Mouse (Mus musculus): Measurements from ENCODE around the gene Rnf20. TPM values are rescaled to one million over a fixed set of nuclear protein-coding genes. Genes with fewer than 3 reads are reported as not detected.
A peak's percentile ranks its signal among the peaks of the same experiment; 100 is the strongest.

Rnf20 gene
- polyA plus RNA-seq, 1 experiment = 16.8 TPM

- no peak for DNase-seq (ENCODE audit: low read depth)
Observed at GRCm38 (mm10) chr4:49659421-49659820, 27.6 kb downstream of the Rnf20 start.

- no peak for DNase-seq (ENCODE audit: low read depth)
Observed at GRCm38 (mm10) chr4:49661664-49662063, 29.9 kb downstream of the Rnf20 start.

DNA sequence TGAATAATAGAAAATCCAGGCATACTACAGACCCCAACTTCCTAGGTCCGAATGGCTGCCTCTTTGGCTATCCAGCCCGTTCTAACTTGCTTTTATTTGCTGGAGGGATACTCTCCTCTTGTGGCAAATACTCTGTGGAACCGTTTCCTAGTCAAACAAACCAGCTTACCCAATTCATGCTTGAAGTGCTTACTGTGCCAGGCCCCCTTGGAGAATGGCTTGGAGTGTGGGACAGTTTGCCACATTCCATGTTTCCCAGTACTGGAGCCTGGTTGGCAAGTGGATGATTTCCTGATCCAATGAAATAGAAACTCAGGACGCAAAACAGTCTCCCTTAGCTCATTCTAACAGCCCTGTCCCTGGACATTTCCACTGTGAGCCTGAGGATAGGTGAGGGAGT is 30.4 kb downstream of the Rnf20 start:
- no peak for DNase-seq (ENCODE audit: low read depth)

GRCm38 (mm10) chr4:49664850-49665249 is 33.0 kb downstream of the Rnf20 start:
- DNase-seq (ENCODE audit: low read depth) = no peak

DNA sequence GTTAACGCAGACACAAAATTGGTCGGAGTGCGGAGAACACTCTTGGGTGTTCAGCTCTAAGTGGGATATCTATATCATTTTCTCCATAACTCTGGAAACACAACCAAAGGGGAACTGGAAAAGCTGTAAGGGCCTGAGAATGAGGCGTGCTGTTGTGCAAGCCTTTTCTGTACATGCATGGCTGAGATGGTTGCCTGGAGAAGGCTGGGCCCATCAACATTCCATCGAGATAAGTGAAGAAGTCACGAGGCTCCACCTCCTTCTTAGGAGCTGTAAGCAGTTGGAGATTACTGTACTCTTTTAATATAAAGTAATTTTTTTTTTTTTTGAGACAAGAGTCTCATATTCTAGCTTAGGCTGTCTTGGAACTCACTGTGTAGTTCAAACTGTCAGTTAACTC is 44.3 kb downstream of the Rnf20 start:
- no peak for DNase-seq (ENCODE audit: low read depth)

DNA sequence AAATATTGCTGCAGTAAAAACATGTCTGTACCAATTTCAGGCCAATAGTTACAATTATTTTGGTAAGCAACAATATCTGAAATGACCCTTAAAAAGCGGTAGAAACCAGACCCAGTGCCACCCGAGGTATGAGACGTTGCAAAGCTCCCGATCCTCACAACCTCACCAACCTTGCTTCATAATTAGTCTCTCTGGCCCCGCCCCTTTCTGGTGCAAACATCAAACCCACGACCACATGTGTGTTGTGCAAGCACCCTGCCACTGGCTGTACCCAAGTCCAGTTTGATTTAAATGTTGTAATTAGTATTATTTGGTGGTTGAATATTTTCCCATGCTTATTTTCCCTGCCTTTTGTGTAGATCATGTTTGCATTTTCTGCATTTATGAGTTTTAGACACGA is 45.0 kb downstream of the Rnf20 start:
- DNase-seq (ENCODE audit: low read depth) = no peak

GRCm38 (mm10) chr4:49680171-49680875 is 48.5 kb downstream of the Rnf20 start:
- no peak for DNase-seq (ENCODE audit: low read depth)

GRCm38 (mm10) chr4:49681812-49682211 is 50.0 kb downstream of the Rnf20 start, which contains the start of gene Ppp3r2:
Ppp3r2 (minus strand) TSS chr4:49682024.
- DNase-seq (ENCODE audit: low read depth) = no peak

DNA sequence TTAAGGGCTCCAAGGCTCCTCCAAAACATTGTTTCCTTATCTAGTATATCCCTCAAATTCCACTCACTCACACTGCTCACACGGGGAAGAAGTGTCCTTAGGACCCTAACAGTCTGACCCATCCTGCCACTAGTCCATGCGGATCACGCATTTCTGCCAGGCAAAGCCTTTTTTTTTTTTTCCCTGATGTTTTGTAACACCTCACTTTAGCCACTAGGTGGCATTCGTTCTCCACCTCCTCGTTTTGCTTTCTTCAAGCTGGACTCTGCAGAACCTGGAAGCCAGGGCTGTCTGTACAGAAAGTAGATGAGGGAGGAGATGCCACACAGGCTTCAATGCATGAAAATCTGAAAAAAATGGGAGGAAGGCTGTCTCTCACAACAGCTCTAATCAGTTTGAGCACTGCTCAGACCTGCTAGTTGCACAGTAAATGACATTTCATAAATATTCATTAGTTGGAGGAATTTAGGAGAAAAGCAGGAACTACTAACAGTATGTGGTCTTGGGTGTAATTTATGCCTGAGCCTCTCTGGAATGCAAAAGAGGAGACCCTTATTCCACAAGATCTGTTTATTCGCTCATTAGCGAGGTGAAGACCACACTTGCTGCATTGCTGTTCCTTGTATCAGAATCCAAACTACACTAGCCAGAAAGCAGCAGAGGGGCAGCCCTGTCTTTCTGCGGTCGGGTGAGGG is 56.9 kb downstream of the Rnf20 start:
- peak; percentile 16 for DNase-seq (ENCODE audit: low read depth)

- DNase-seq (ENCODE audit: low read depth) = no peak
Observed at GRCm38 (mm10) chr4:49691405-49692194, 59.8 kb downstream of the Rnf20 start.

Other genes with a start within 250 kb of the Rnf20 start
- 0.36 and 0.76 TPM in 2 replicates for gene Acnat2, start 223.9 kb upstream of the Rnf20 start, polyA plus RNA-seq (2012; rRNA removed)
- gene Acnat1, start 158.1 kb upstream of the Rnf20 start, polyA plus RNA-seq (2012; rRNA removed) = 1.1 and 2.0 TPM in 2 replicates
- not detected in 2 replicates for gene Baat, start 125.4 kb upstream of the Rnf20 start, polyA plus RNA-seq (2012; rRNA removed)
- 6.0 and 6.4 TPM in 2 replicates for gene Mrpl50, start 110.9 kb upstream of the Rnf20 start, polyA plus RNA-seq (2012; rRNA removed)
- gene Zfp189, start 110.8 kb upstream of the Rnf20 start, polyA plus RNA-seq (2012; rRNA removed) = 3.3 and 4.6 TPM in 2 replicates
- 1.5 and 6.2 TPM in 2 replicates for gene Aldob, start 82.5 kb upstream of the Rnf20 start, polyA plus RNA-seq (2012; rRNA removed)
- 9.0 and 9.3 TPM in 2 replicates for gene Tmem246, start 34.1 kb upstream of the Rnf20 start, polyA plus RNA-seq (2012; rRNA removed)
- gene Ppp3r2, start 50.0 kb downstream of the Rnf20 start, polyA plus RNA-seq (2012; rRNA removed) = 0.18 and 0.72 TPM in 2 replicates
- gene Grin3a, start 213.7 kb downstream of the Rnf20 start, polyA plus RNA-seq (2012; rRNA removed) = 0.04 TPM in 2 replicates